Mouse (Mus musculus): Measurements from ENCODE around the gene Bend4. TPM values are rescaled to one million over a fixed set of nuclear protein-coding genes. Genes with fewer than 3 reads are reported as not detected.

The Bend4 gene
- polyA plus RNA-seq, 1 experiment from 2014 or later = 16.0 TPM

DNA sequence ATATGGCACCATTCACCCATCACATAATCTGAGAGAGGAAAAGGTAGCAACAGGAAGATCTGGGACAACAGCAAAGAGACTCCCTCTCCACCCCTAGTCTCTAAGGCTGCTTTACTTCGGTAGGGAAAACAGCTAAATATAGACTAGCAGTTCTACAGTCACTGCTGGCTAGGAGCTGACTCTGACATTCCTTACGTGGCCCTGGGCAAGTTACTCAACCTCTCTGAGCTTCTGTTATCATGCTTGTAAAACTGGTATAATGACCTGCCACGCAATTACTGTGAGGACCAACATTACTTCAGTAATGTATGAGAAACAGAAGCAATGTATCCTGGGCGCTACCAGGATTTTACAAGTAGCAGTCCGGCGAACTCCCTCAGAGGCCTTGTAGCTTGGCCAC is 19.7 kb downstream of the Bend4 start:
- no peaks in the 10 kb centered on the region for H3K9me3 ChIP-seq (ENCODE audit: control insufficient read depth, low read length)
- H3K36me3 ChIP-seq (ENCODE audit: control insufficient read depth, insufficient read depth, low read length) = peaks cover 4% of the 10 kb centered on the region; the same call in 1 of the 2 replicates
- peaks cover 9% of the 10 kb centered on the region; the same call in 1 of the 2 replicates for H3K4me1 ChIP-seq (ENCODE audit: control insufficient read depth, insufficient read depth, low read length)
- WGBS = 67% methylated on average over 6 of the region's 6 CpGs
- ATAC-seq (ENCODE audit: insufficient number of reproducible peaks, low FRiP score, low TSS enrichment, low read depth) = no peak
- H3K9ac ChIP-seq (ENCODE audit: low read length) = no peak overlapping the region
- DNase-seq (ENCODE audit: low spot score) = no peak
- no peaks in the 10 kb centered on the region for H3K27me3 ChIP-seq (ENCODE audit: control insufficient read depth, insufficient read depth, low read length)
- H3K27ac ChIP-seq (replicated peaks; ENCODE audit: low read depth, low read length) = no peak overlapping the region
- H3K4me2 ChIP-seq (ENCODE audit: low read depth, severe bottlenecking) = no peak overlapping the region
- no peak overlapping the region for H3K4me3 ChIP-seq (ENCODE audit: low read depth, low read length)

GRCm38 (mm10) chr5:67404919-67405318 is 23.2 kb downstream of the Bend4 start:
- DNase-seq (ENCODE audit: low spot score) = no peak
- no peak for ATAC-seq (ENCODE audit: insufficient number of reproducible peaks, low FRiP score, low TSS enrichment, low read depth)
- WGBS = 75% methylated on average over 9 of the region's 9 CpGs
- Histone ChIP-seq H3K4me2 (ENCODE audit: low read depth, severe bottlenecking) (no peak overlapping the region), H3K27me3 (ENCODE audit: control insufficient read depth, insufficient read depth, low read length) (no peaks in the 10 kb centered on the region), H3K36me3 (ENCODE audit: control insufficient read depth, insufficient read depth, low read length) (peaks cover 4% of the 10 kb centered on the region; the same call in 1 of the 2 replicates), H3K27ac (replicated peaks; ENCODE audit: low read depth, low read length) (no peak overlapping the region), H3K4me3 (ENCODE audit: low read depth, low read length) (no peak overlapping the region), H3K9ac (ENCODE audit: low read length) (no peak overlapping the region), H3K9me3 (ENCODE audit: control insufficient read depth, low read length) (no peaks in the 10 kb centered on the region), H3K4me1 (ENCODE audit: control insufficient read depth, insufficient read depth, low read length) (peaks cover 17% of the 10 kb centered on the region)

DNA sequence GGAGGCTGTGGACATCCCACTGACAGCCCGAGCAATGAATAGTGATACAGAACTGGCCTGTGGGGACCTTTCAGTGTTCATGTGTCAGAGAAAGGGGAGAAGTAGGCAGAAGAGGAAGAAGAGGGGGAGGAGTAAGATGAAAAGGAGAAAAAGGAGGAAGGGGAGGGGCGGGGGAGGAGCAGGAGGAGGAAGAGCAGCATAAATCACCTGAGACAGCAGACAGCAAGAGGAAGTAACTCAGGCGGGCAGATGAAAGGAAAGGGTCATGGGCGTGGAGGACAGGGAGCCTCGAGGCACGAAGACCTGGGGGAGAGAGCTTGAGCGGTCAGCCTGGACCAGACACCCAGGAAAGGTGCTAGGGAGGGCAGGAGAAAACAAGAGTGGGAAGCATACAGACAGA is 23.7 kb downstream of the Bend4 start:
- 38% methylated on average over 7 of the region's 7 CpGs for WGBS
- H3K4me2 ChIP-seq (ENCODE audit: low read depth, severe bottlenecking) = no peak overlapping the region
- H3K27me3 ChIP-seq (ENCODE audit: control insufficient read depth, insufficient read depth, low read length) = no peaks in the 10 kb centered on the region
- no peak overlapping the region for H3K4me3 ChIP-seq (ENCODE audit: low read depth, low read length)
- H3K9ac ChIP-seq (ENCODE audit: low read length) = no peak overlapping the region
- no peak for ATAC-seq (ENCODE audit: insufficient number of reproducible peaks, low FRiP score, low TSS enrichment, low read depth)
- H3K9me3 ChIP-seq (ENCODE audit: control insufficient read depth, low read length) = no peaks in the 10 kb centered on the region
- no peak for DNase-seq (ENCODE audit: low spot score)
- peaks cover 4% of the 10 kb centered on the region; the same call in 1 of the 2 replicates for H3K36me3 ChIP-seq (ENCODE audit: control insufficient read depth, insufficient read depth, low read length)
- no peak overlapping the region for H3K27ac ChIP-seq (replicated peaks; ENCODE audit: low read depth, low read length)
- peaks cover 21% of the 10 kb centered on the region for H3K4me1 ChIP-seq (ENCODE audit: control insufficient read depth, insufficient read depth, low read length)

DNA sequence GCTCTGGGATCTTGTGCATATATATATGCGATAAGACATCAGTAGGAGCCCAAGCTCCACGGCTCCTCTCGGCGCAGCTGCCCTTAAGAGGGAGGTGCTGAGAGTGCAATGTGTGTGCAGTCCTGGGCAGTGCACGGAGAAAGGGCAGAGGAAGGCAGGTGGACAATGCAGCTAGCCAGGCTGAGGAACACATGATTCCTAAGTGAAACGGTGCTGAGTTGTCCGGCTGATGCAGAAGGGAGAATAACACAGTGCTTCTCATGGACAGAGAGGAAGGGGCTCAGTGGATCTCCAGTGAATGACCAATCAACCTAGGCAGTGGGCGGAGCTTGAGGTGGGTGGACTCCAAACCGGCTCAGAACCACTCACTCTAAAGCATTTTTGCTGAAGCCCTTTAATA is 26.5 kb downstream of the Bend4 start:
- peak; percentile 66 for DNase-seq (ENCODE audit: low spot score)
- Histone ChIP-seq H3K4me2 (ENCODE audit: low read depth, severe bottlenecking) (peak overlapping the region; percentile 39), H3K27me3 (ENCODE audit: control insufficient read depth, insufficient read depth, low read length) (no peaks in the 10 kb centered on the region), H3K27ac (replicated peaks; ENCODE audit: low read depth, low read length) (peak overlapping the region; percentile 61; the same call in 1 of the 2 replicates), H3K9me3 (ENCODE audit: control insufficient read depth, low read length) (no peaks in the 10 kb centered on the region), H3K4me3 (ENCODE audit: low read depth, low read length) (no peak overlapping the region), H3K9ac (ENCODE audit: low read length) (no peak overlapping the region), H3K36me3 (ENCODE audit: control insufficient read depth, insufficient read depth, low read length) (peaks cover 6% of the 10 kb centered on the region; the same call in 1 of the 2 replicates), H3K4me1 (ENCODE audit: control insufficient read depth, insufficient read depth, low read length) (peaks cover 30% of the 10 kb centered on the region)
- peak; percentile 64 for ATAC-seq (ENCODE audit: insufficient number of reproducible peaks, low FRiP score, low TSS enrichment, low read depth)
- WGBS = 27% methylated on average over 9 of the region's 9 CpGs

DNA sequence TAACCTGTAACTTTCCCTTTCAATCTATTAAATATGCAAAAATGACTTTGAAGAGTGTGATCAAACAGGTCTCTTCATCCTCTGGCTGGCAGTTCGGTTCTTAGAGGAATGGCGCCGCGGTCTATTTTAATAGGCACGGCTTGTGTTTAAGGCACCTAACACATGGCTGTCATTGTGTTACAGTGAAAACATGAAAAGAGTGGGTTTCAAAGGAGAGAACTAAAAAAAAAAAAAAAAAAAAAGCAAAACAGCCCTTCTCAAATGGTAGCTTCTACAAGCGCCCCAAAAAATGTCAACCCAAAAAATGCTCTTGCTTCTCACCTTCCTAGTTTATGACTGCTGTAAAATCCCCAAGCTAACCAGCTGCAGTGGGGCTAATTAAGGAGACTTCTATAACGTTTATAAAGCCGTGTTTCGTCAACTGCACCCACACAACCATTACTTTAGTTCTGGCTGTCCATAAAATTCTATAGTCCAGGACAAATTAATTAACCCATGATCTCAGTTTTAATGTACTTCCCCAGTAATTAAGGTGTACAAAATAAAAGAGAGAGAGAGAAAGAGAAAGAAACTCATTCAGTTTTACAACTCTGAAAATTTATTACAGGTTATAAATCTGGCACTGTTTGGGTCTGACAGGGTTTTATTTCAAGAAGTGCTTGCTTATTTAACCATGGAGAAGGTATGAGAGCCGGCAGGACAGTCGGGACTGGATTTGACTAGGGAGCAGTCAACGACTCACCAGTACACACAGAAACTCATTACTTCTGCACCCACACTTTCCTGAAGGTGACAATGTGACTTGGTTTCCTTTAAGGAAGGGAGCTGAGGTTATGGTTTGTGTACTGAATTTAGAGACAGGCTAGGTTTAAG is 27.3 kb downstream of the Bend4 start:
- Histone ChIP-seq H3K27me3 (ENCODE audit: control insufficient read depth, insufficient read depth, low read length) (no peaks in the 10 kb centered on the region), H3K4me1 (ENCODE audit: control insufficient read depth, insufficient read depth, low read length) (peaks cover 30% of the 10 kb centered on the region), H3K36me3 (ENCODE audit: control insufficient read depth, insufficient read depth, low read length) (peaks cover 6% of the 10 kb centered on the region; the same call in 1 of the 2 replicates), H3K27ac (replicated peaks; ENCODE audit: low read depth, low read length) (peak overlapping the region; percentile 61; the same call in 1 of the 2 replicates), H3K4me3 (ENCODE audit: low read depth, low read length) (no peak overlapping the region), H3K9ac (ENCODE audit: low read length) (no peak overlapping the region), H3K9me3 (ENCODE audit: control insufficient read depth, low read length) (no peaks in the 10 kb centered on the region), H3K4me2 (ENCODE audit: low read depth, severe bottlenecking) (peak overlapping the region; percentile 39; the same call in 1 of the 2 replicates)
- WGBS = 13% methylated on average over 12 of the region's 12 CpGs
- ATAC-seq (ENCODE audit: insufficient number of reproducible peaks, low FRiP score, low TSS enrichment, low read depth) = peak; percentile 69
- peak; percentile 59 for DNase-seq (ENCODE audit: low spot score)

DNA sequence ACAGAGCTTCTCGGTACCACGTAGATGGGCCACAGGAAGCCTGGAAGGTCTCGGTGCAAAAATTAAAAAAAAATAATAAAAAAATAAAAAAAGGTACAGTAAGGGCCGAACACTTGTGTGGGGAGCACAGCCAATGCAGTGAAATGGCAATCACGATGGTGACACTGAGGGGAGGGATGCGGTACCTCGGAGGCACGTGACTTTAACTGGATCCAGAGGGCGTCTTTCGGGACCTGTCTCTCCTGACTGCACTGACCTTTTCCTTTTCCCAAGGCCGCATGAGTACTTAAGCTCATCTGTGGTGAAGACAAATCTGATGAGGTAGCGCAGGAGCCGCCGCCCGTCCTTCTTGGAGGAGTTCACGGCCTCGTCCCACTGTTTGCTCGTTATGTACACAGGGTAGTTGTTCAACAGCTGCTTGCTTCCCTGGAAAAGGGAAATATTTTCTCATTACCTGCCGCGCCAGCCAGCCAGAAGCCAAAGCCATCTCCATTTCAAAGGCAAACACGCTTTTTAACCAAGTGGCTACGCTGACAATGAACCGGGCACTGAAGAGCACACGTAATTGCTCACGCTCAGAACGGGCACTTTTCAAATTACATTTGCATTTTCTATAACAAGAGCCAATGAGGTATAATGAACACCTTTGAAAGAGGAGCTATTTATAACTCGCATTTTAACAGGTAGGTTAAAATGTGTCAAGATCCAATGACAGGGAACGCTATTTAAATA is 28.1 kb downstream of the Bend4 start:
- Histone ChIP-seq H3K4me3 (ENCODE audit: low read depth, low read length) (no peak overlapping the region), H3K27me3 (ENCODE audit: control insufficient read depth, insufficient read depth, low read length) (no peaks in the 10 kb centered on the region), H3K27ac (replicated peaks; ENCODE audit: low read depth, low read length) (peak overlapping the region; percentile 52; the same call in 1 of the 2 replicates), H3K4me1 (ENCODE audit: control insufficient read depth, insufficient read depth, low read length) (peaks cover 30% of the 10 kb centered on the region), H3K9ac (ENCODE audit: low read length) (no peak overlapping the region), H3K36me3 (ENCODE audit: control insufficient read depth, insufficient read depth, low read length) (peaks cover 6% of the 10 kb centered on the region; the same call in 1 of the 2 replicates), H3K9me3 (ENCODE audit: control insufficient read depth, low read length) (no peaks in the 10 kb centered on the region), H3K4me2 (ENCODE audit: low read depth, severe bottlenecking) (peak overlapping the region; percentile 25; the same call in 1 of the 2 replicates)
- DNase-seq (ENCODE audit: low spot score) (peak; percentile 50), ATAC-seq (ENCODE audit: insufficient number of reproducible peaks, low FRiP score, low TSS enrichment, low read depth) (0 out of 2 replicates have a peak, but pooled peaks have one; percentile 19)
- WGBS = 36% methylated on average over 28 of the region's 28 CpGs

GRCm38 (mm10) chr5:67397186-67397585 is 30.9 kb downstream of the Bend4 start:
- no peaks in the 10 kb centered on the region for H3K27me3 ChIP-seq (ENCODE audit: control insufficient read depth, insufficient read depth, low read length)
- DNase-seq (ENCODE audit: low spot score) = peak; percentile 69
- no peak overlapping the region for H3K9ac ChIP-seq (ENCODE audit: low read length)
- ATAC-seq (ENCODE audit: insufficient number of reproducible peaks, low FRiP score, low TSS enrichment, low read depth) = no peak
- 0 out of 2 replicates have a peak, but pooled peaks cover 2% of the 10 kb centered on the region for H3K36me3 ChIP-seq (ENCODE audit: control insufficient read depth, insufficient read depth, low read length)
- 26% methylated on average over 14 of the region's 14 CpGs for WGBS
- H3K4me2 ChIP-seq (ENCODE audit: low read depth, severe bottlenecking) = no peak overlapping the region
- H3K9me3 ChIP-seq (ENCODE audit: control insufficient read depth, low read length) = no peaks in the 10 kb centered on the region
- peaks cover 26% of the 10 kb centered on the region for H3K4me1 ChIP-seq (ENCODE audit: control insufficient read depth, insufficient read depth, low read length)
- H3K4me3 ChIP-seq (ENCODE audit: low read depth, low read length) = no peak overlapping the region
- H3K27ac ChIP-seq (replicated peaks; ENCODE audit: low read depth, low read length) = no peak overlapping the region

DNA sequence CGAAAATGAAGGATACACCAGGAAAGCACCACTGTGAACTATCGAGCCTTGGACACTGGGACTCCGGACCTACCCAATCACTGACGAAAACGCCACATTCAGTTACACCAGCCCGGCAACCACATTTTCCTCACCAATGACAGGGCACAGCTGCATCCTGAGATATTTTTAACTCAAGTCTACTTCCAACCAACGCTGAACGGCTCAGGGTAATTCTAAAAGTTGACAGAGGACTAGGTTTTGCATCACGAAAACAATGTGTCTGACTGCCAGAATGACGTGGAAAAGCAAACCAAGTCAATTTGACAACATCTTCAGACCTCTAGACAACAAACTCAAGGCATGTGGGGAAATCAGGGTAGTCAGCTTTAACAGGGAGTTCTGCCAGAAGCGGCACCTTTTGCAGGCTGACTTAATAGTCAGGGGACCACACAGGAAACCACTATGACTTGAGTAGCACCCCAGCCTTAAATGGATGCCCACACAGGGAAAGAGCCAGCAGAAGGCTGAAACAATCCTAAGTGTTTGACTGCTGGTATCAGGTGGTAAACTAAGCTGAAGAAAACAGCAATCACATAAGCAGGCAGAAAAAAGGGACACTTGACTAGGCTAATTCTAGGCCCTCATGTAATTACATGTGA is 32.8 kb downstream of the Bend4 start:
- Histone ChIP-seq H3K27me3 (ENCODE audit: control insufficient read depth, insufficient read depth, low read length) (no peaks in the 10 kb centered on the region), H3K4me3 (ENCODE audit: low read depth, low read length) (no peak overlapping the region), H3K9me3 (ENCODE audit: control insufficient read depth, low read length) (no peaks in the 10 kb centered on the region), H3K9ac (ENCODE audit: low read length) (no peak overlapping the region), H3K27ac (replicated peaks; ENCODE audit: low read depth, low read length) (no peak overlapping the region), H3K4me2 (ENCODE audit: low read depth, severe bottlenecking) (no peak overlapping the region), H3K36me3 (ENCODE audit: control insufficient read depth, insufficient read depth, low read length) (0 out of 2 replicates have a peak, but pooled peaks cover 2% of the 10 kb centered on the region), H3K4me1 (ENCODE audit: control insufficient read depth, insufficient read depth, low read length) (peaks cover 17% of the 10 kb centered on the region)
- DNase-seq (ENCODE audit: low spot score) = no peak
- no peak for ATAC-seq (ENCODE audit: insufficient number of reproducible peaks, low FRiP score, low TSS enrichment, low read depth)
- WGBS = 88% methylated on average over 11 of the region's 11 CpGs

All from limb, embryonic 11.5 days (tissue).